Mouse (Mus musculus) limb, embryonic 11.5 days (tissue): ENCODE data around the gene Myrfl. TPM values are rescaled to one million over a fixed set of nuclear protein-coding genes. Genes with fewer than 3 reads are reported as not detected.

Experiments
- ATAC-seq: fragments of 200-750 bp; cut with Nextera tagmentation; 2 replicates; pipeline ENCODE4 v1.8.0; 2017; ENCODE audit warnings: low read depth; ENCODE audit not compliant: insufficient number of reproducible peaks, low FRiP score, low TSS enrichment
- DNase-seq: peaks from one replicate; pipeline ENCODE4 v3.0.0-alpha.2; 2015; ENCODE audit warnings: low spot score
- H3K27ac ChIP-seq: fragments of 300-500 bp; sonication (generic); replicated peaks from 2 replicates; pipeline ENCODE4 v1.5.1; 2014; ENCODE audit warnings: low read depth, mild to moderate bottlenecking, low read length
- H3K27me3 ChIP-seq: fragments of 300-500 bp; sonication (generic); 2 replicates; pipeline ENCODE4 v1.6.1; 2014; ENCODE audit warnings: mild to moderate bottlenecking, low read length, mixed read lengths; ENCODE audit not compliant: control insufficient read depth, insufficient read depth
- H3K36me3 ChIP-seq: fragments of 300-500 bp; sonication (generic); 2 replicates; pipeline ENCODE4 v1.6.1; 2014; ENCODE audit warnings: mild to moderate bottlenecking, low read length, moderate library complexity, mixed read lengths; ENCODE audit not compliant: control insufficient read depth, insufficient read depth
- H3K4me1 ChIP-seq: fragments of 300-500 bp; sonication (generic); 2 replicates; pipeline ENCODE4 v1.6.1; 2014; ENCODE audit warnings: low read length, mixed read lengths; ENCODE audit not compliant: control insufficient read depth, insufficient read depth
- H3K4me2 ChIP-seq: fragments of 300-500 bp; sonication (generic); 2 replicates; pipeline ENCODE4 v1.6.1; 2014; ENCODE audit warnings: low read depth, mild to moderate bottlenecking, moderate library complexity; ENCODE audit not compliant: severe bottlenecking
- H3K4me3 ChIP-seq: fragments of 300-500 bp; sonication (generic); 2 replicates; pipeline ENCODE4 v1.5.1; 2014; ENCODE audit warnings: low read depth, low read length
- H3K9ac ChIP-seq: fragments of 300-500 bp; sonication (generic); 2 replicates; pipeline ENCODE4 v1.6.1; 2014; ENCODE audit warnings: mild to moderate bottlenecking, low read length
- H3K9me3 ChIP-seq: fragments of 300-500 bp; sonication (generic); 2 replicates; pipeline ENCODE4 v1.6.1; 2016; ENCODE audit warnings: low read length; ENCODE audit not compliant: control insufficient read depth
- WGBS: fragments of 180-500 bp; shearing (Covaris S2); extraction: QIAGEN DNeasy Blood & Tissue Kit; methylation state at CpG from one replicate; pipeline ENCODE4 v1.1.7; 2014; 5-methylcytosine and 5-hydroxymethylcytosine counted together
- polyA plus RNA-seq: library from polyadenylated mRNA; unstranded; fragments of >200 nt; fragmentation: Nextera tagmentation; extraction: Ambion mirVana; gene quantifications from 2 replicates; pipeline ENCODE4 v1.2.1, GENCODE M21; 2014

Myrfl gene
- polyA plus RNA-seq, 1 experiment from 2014 or later: 0.07 TPM

GRCm38 (mm10) chr10:116904503-116904908 is 7.8 kb upstream of the Myrfl start:
- no peaks in the 10 kb centered on the region for H3K27me3 ChIP-seq
- H3K4me2 ChIP-seq: no peak overlapping the region
- peaks cover 15% of the 10 kb centered on the region; the same call in 1 of the 2 replicates for H3K36me3 ChIP-seq
- no peak overlapping the region for H3K4me3 ChIP-seq
- H3K9ac ChIP-seq: no peak overlapping the region
- no peak overlapping the region for H3K27ac ChIP-seq
- no peak for DNase-seq
- no peaks in the 10 kb centered on the region for H3K9me3 ChIP-seq
- 89% methylated on average over 10 of the region's 10 CpGs for WGBS
- ATAC-seq: peak; percentile 17; the same call in 1 of the 2 replicates
- H3K4me1 ChIP-seq: no peaks in the 10 kb centered on the region

GRCm38 (mm10) chr10:116895108-116895833 is 1.4 kb downstream of the Myrfl start:
- H3K9me3 ChIP-seq: no peaks in the 10 kb centered on the region
- no peak overlapping the region for H3K4me2 ChIP-seq
- ATAC-seq (no peak), DNase-seq (no peak)
- no peaks in the 10 kb centered on the region for H3K36me3 ChIP-seq
- WGBS: 67% methylated on average over 12 of the region's 12 CpGs
- H3K4me3 ChIP-seq: no peak overlapping the region
- H3K4me1 ChIP-seq: peaks cover 16% of the 10 kb centered on the region
- no peak overlapping the region for H3K27ac ChIP-seq
- H3K27me3 ChIP-seq: no peaks in the 10 kb centered on the region
- no peak overlapping the region for H3K9ac ChIP-seq

- no peak overlapping the region for H3K9ac ChIP-seq
- no peaks in the 10 kb centered on the region for H3K9me3 ChIP-seq
- no peak overlapping the region for H3K4me2 ChIP-seq
- H3K36me3 ChIP-seq: no peaks in the 10 kb centered on the region
- peaks cover 16% of the 10 kb centered on the region for H3K4me1 ChIP-seq
- no peak overlapping the region for H3K27ac ChIP-seq
- ATAC-seq: no peak
- no peaks in the 10 kb centered on the region for H3K27me3 ChIP-seq
- WGBS: 71% methylated on average over 6 of the region's 6 CpGs
- no peak for DNase-seq
- no peak overlapping the region for H3K4me3 ChIP-seq
Measured at GRCm38 (mm10) chr10:116894540-116894939, 2.2 kb downstream of the Myrfl start.

- no peaks in the 10 kb centered on the region for H3K36me3 ChIP-seq
Measured at GRCm38 (mm10) chr10:116893753-116894152, 3.0 kb downstream of the Myrfl start.

GRCm38 (mm10) chr10:116890587-116890986 is 6.1 kb downstream of the Myrfl start:
- ATAC-seq (no peak; the same call in 1 of the 2 replicates), DNase-seq (peak; percentile 45)
- 45% methylated on average over 5 of the region's 5 CpGs for WGBS

More at GRCm38 (mm10) chr10:116893753-116894152, 3.0 kb downstream of the Myrfl start:
- H3K4me2 ChIP-seq: no peak overlapping the region
- no peak overlapping the region for H3K4me3 ChIP-seq
- H3K9ac ChIP-seq: no peak overlapping the region
- H3K27me3 ChIP-seq: no peaks in the 10 kb centered on the region
- 29% methylated on average over 3 of the region's 3 CpGs for WGBS
- no peaks in the 10 kb centered on the region for H3K9me3 ChIP-seq
- no peak overlapping the region for H3K27ac ChIP-seq
- ATAC-seq: no peak
- H3K4me1 ChIP-seq: peaks cover 16% of the 10 kb centered on the region
- DNase-seq: peak; percentile 28

GRCm38 (mm10) chr10:116884552-116884951 is 12.2 kb downstream of the Myrfl start:
- H3K9ac ChIP-seq: no peak overlapping the region
- H3K4me3 ChIP-seq: no peak overlapping the region
- ATAC-seq: no peak
- no peaks in the 10 kb centered on the region for H3K4me1 ChIP-seq
- no peak overlapping the region for H3K4me2 ChIP-seq
- WGBS: 90% methylated on average over 3 of the region's 3 CpGs
- H3K27ac ChIP-seq: no peak overlapping the region
- no peaks in the 10 kb centered on the region for H3K36me3 ChIP-seq
- no peaks in the 10 kb centered on the region for H3K27me3 ChIP-seq
- no peak for DNase-seq
- no peaks in the 10 kb centered on the region for H3K9me3 ChIP-seq

More at GRCm38 (mm10) chr10:116890587-116890986, 6.1 kb downstream of the Myrfl start:
- no peaks in the 10 kb centered on the region for H3K27me3 ChIP-seq
- no peak overlapping the region for H3K9ac ChIP-seq
- H3K4me3 ChIP-seq: no peak overlapping the region
- H3K4me2 ChIP-seq: no peak overlapping the region
- peaks cover 16% of the 10 kb centered on the region for H3K4me1 ChIP-seq
- H3K27ac ChIP-seq: no peak overlapping the region
- H3K36me3 ChIP-seq: no peaks in the 10 kb centered on the region
- H3K9me3 ChIP-seq: no peaks in the 10 kb centered on the region

GRCm38 (mm10) chr10:116883531-116883930 is 13.2 kb downstream of the Myrfl start:
- Histone ChIP-seq H3K36me3 (no peaks in the 10 kb centered on the region), H3K4me3 (no peak overlapping the region), H3K4me1 (no peaks in the 10 kb centered on the region), H3K9me3 (no peaks in the 10 kb centered on the region), H3K4me2 (no peak overlapping the region), H3K9ac (no peak overlapping the region), H3K27ac (no peak overlapping the region), H3K27me3 (no peaks in the 10 kb centered on the region)
- DNase-seq: no peak
- ATAC-seq: no peak
- WGBS: 67% methylated on average over 5 of the region's 5 CpGs

GRCm38 (mm10) chr10:116877436-116877835 is 19.3 kb downstream of the Myrfl start:
- Histone ChIP-seq H3K27ac (no peak overlapping the region), H3K9me3 (no peaks in the 10 kb centered on the region), H3K27me3 (no peaks in the 10 kb centered on the region), H3K9ac (no peak overlapping the region), H3K4me1 (no peaks in the 10 kb centered on the region), H3K4me3 (no peak overlapping the region), H3K36me3 (no peaks in the 10 kb centered on the region), H3K4me2 (no peak overlapping the region)
- WGBS: 81% methylated on average over 4 of the region's 4 CpGs
- ATAC-seq (no peak), DNase-seq (no peak)
